Mouse (Mus musculus) heart, postnatal 0 days (tissue): ENCODE results near the gene Gm12216. TPM values are rescaled to one million over a fixed set of nuclear protein-coding genes. Genes with fewer than 3 reads are reported as not detected.
"Not testable (repeated sequence)": the region's sequence is repeated elsewhere in the genome, so short reads cannot be mapped to it uniquely, and the experiment has no call there.

Source experiments
- ATAC-seq: fragments of 200-750 bp; cut with Nextera tagmentation; 2 replicates; pipeline ENCODE4 v1.8.0; 2017; ENCODE audit warnings: low read depth, moderate number of reproducible peaks, moderate library complexity; ENCODE audit not compliant: insufficient read depth
- DNase-seq: peaks from one replicate; pipeline ENCODE4 v3.0.0-alpha.2; 2016; ENCODE audit warnings: low spot score
- H3K27ac ChIP-seq: fragments of 300-500 bp; sonication (generic); 2 replicates; pipeline ENCODE4 v1.5.1; 2014; ENCODE audit warnings: low read depth, mild to moderate bottlenecking
- H3K27me3 ChIP-seq: fragments of 300-500 bp; sonication (generic); 2 replicates; pipeline ENCODE4 v1.6.1; 2014; ENCODE audit warnings: low read length, mixed read lengths; ENCODE audit not compliant: control insufficient read depth, insufficient read depth
- H3K36me3 ChIP-seq: fragments of 300-500 bp; sonication (generic); replicated peaks from 2 replicates; pipeline ENCODE4 v1.6.1; 2014; ENCODE audit warnings: low read length, mixed read lengths; ENCODE audit not compliant: control insufficient read depth, insufficient read depth
- H3K4me1 ChIP-seq: fragments of 300-500 bp; sonication (generic); 2 replicates; pipeline ENCODE4 v1.6.1; 2014; ENCODE audit warnings: antibody characterized with exemption; ENCODE audit not compliant: control insufficient read depth, insufficient read depth
- H3K4me2 ChIP-seq: fragments of 300-500 bp; sonication (generic); 2 replicates; pipeline ENCODE4 v1.6.1; 2014; ENCODE audit warnings: low read depth, mild to moderate bottlenecking, low read length, moderate library complexity
- H3K4me3 ChIP-seq: fragments of 300-500 bp; sonication (generic); 2 replicates; pipeline ENCODE4 v1.5.1; 2014; ENCODE audit warnings: low read depth, low read length
- H3K9ac ChIP-seq: fragments of 300-500 bp; sonication (generic); replicated peaks from 2 replicates; pipeline ENCODE4 v1.6.1; 2014; ENCODE audit warnings: low read depth, low read length, mixed read lengths
- H3K9me3 ChIP-seq: fragments of 300-500 bp; sonication (generic); replicated peaks from 2 replicates; pipeline ENCODE4 v1.6.1; 2016; ENCODE audit warnings: low read length; ENCODE audit not compliant: control insufficient read depth
- CTCF ChIP-seq: IDR thresholded peaks from 2 replicates; pipeline ENCODE4 v1.5.1; 2016; ENCODE audit warnings: antibody characterized with exemption, control low read depth, low read depth
- EP300 ChIP-seq: IDR thresholded peaks from 2 replicates; pipeline ENCODE4 v1.6.1; 2016; ENCODE audit warnings: antibody characterized with exemption, low read depth
- WGBS: fragments of 180-500 bp; shearing (Covaris S2); extraction: QIAGEN DNeasy Blood & Tissue Kit; methylation state at CpG from one replicate; pipeline ENCODE4 v1.1.7; 2014; 5-methylcytosine and 5-hydroxymethylcytosine counted together
- polyA plus RNA-seq: library from polyadenylated mRNA; unstranded; fragments of >200 nt; fragmentation: Nextera tagmentation; extraction: Ambion mirVana; gene quantifications from 2 replicates; pipeline ENCODE4 v1.2.1, GENCODE M21; 2015
- total RNA-seq: library from RNA; depleted of rRNA; stranded (reverse); fragments of >200 nt; gene quantifications from 2 replicates; pipeline ENCODE4 v1.2.3, GENCODE M21; 2014; ENCODE audit warnings: low replicate concordance

Gene Gm12216
- total and polyA plus RNA-seq, 2 experiments from 2014 or later = 1.6 TPM; not detected in 1

- WGBS = 52% methylated on average over 6 of the region's 6 CpGs
- H3K4me1 ChIP-seq = peaks cover 38% of the 10 kb centered on the region
- no peaks in the 10 kb centered on the region for H3K27me3 ChIP-seq
Measured at GRCm38 (mm10) chr11:53758791-53759351, 100.2 kb downstream of the Gm12216 start.

GRCm38 (mm10) chr11:53758033-53758432 lies 101.0 kb downstream of the Gm12216 start:
- H3K4me1 ChIP-seq = peaks cover 31% of the 10 kb centered on the region
- H3K27ac ChIP-seq, H3K36me3 ChIP-seq, H3K27me3 ChIP-seq, H3K4me2 ChIP-seq, H3K4me3 ChIP-seq, H3K9ac ChIP-seq, H3K9me3 ChIP-seq, DNase-seq, ATAC-seq: not testable (repeated sequence)
- TF ChIP-seq CTCF = peak; percentile 39; the same call in 1 of the 2 replicates
- WGBS = 71% methylated on average over 8 of the region's 9 CpGs

More at GRCm38 (mm10) chr11:53758791-53759351, 100.2 kb downstream of the Gm12216 start:
- Histone ChIP-seq H3K4me3 (no peak overlapping the region), H3K9me3 (no peaks in the 10 kb centered on the region), H3K36me3 (no peaks in the 10 kb centered on the region), H3K27ac (peak overlapping the region; percentile 54), H3K9ac (0 out of 2 replicates have a peak overlapping the region, but pooled peaks have one; percentile 4), H3K4me2 (no peak overlapping the region)
- DNase-seq (peak; percentile 30), ATAC-seq (no peak)
- TF ChIP-seq EP300 = no peak
- TF ChIP-seq CTCF = peak; percentile 46

GRCm38 (mm10) chr11:53757612-53758011 lies 101.4 kb downstream of the Gm12216 start:
- Histone ChIP-seq H3K27me3 (no peaks in the 10 kb centered on the region), H3K9ac (no peak overlapping the region), H3K4me2 (no peak overlapping the region), H3K4me1 (peaks cover 28% of the 10 kb centered on the region), H3K9me3 (no peaks in the 10 kb centered on the region), H3K27ac (no peak overlapping the region), H3K36me3 (no peaks in the 10 kb centered on the region), H3K4me3 (no peak overlapping the region)
- DNase-seq (no peak), ATAC-seq (no peak)
- 89% methylated on average over 4 of the region's 4 CpGs for WGBS
- TF ChIP-seq CTCF (no peak), EP300 (no peak)

- no peaks in the 10 kb centered on the region for H3K36me3 ChIP-seq
- no peak overlapping the region for H3K27ac ChIP-seq
- no peak overlapping the region for H3K4me2 ChIP-seq
- WGBS = 79% methylated on average over 12 of the region's 12 CpGs
- ATAC-seq = no peak
- H3K9ac ChIP-seq = no peak overlapping the region
- H3K4me3 ChIP-seq = no peak overlapping the region
- H3K9me3 ChIP-seq = no peaks in the 10 kb centered on the region
- H3K4me1 ChIP-seq = peaks cover 13% of the 10 kb centered on the region; the same call in 1 of the 2 replicates
- no peak for DNase-seq
- TF ChIP-seq CTCF (no peak), EP300 (no peak)
- H3K27me3 ChIP-seq = no peaks in the 10 kb centered on the region
Measured at GRCm38 (mm10) chr11:53755011-53755595, 104.0 kb downstream of the Gm12216 start.

GRCm38 (mm10) chr11:53749716-53750352 lies 109.2 kb downstream of the Gm12216 start:
- WGBS = 50% methylated on average over 5 of the region's 5 CpGs

More at GRCm38 (mm10) chr11:53749716-53750352, 109.2 kb downstream of the Gm12216 start:
- Histone ChIP-seq H3K9ac (no peak overlapping the region), H3K9me3 (no peaks in the 10 kb centered on the region), H3K36me3 (no peaks in the 10 kb centered on the region), H3K4me3 (no peak overlapping the region), H3K27ac (no peak overlapping the region), H3K27me3 (no peaks in the 10 kb centered on the region), H3K4me2 (no peak overlapping the region), H3K4me1 (no peaks in the 10 kb centered on the region)
- TF ChIP-seq CTCF (no peak), EP300 (no peak)
- no peak for DNase-seq
- ATAC-seq = no peak
